Mouse (Mus musculus) ovary, postnatal 36 days (tissue): ENCODE measurements around the gene Fam172a.

Source experiments
- DNase-seq: peaks from one replicate; pipeline ENCODE4 v3.0.0; 2022; ENCODE audit warnings: low spot score, mixed read lengths

Gene Fam172a

DNA sequence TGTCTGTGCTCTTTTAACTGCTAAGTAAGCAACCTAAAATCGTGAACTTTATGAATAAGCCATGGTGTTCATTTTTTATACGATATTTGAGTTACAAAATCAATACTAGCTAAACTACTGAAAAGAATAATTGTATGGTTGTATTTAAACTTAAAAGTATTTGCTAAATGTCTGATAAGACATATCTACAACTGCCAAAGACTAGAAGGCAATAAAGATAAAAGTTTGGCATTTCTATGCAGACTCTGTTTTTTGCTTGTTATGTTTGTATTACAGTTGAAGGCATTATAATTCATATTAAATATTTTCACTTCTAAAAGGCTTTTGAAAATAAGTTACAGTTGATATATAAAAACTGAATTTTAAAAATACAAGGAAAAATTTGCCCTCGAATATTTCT, 274.4 kb downstream of the Fam172a start:
- DNase-seq: no peak

- no peak for DNase-seq
Observed at GRCm38 (mm10) chr13:77977121-77977520, 275.3 kb downstream of the Fam172a start.

DNA sequence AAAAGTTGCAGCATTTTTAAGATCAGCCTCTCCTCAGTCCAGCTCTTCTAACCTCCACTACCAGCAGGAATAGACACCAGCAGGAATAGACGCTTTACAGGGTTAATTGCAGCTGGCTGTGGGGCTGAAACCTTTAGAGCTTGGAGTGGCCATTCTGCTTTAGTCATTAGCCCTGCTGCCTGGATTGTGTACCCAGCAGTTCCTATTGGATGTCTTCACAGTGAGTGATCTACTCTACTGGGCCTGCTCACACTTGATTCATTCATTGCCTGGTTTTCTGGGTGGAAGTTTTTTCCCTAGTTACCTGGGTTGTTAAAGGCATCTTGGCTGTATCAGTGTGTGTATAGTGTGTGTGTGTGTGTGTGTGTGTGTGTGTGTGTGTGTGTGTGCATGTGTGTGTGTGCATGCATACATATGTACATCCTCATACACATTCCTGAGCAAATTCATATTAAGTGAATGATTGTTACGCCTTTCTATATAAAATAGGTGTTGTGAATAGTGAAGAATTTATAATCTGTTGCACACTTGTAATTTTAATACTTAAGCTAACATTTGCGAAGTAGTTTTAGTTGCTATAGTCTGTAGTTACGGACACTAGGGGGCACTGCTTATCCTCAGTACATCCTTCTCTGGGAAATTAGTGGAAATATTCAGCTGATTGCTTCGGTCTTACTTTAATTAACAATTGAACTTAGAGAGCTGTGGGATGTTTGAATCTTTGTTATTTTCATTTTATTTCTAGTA, 280.4 kb downstream of the Fam172a start:
- no peak for DNase-seq

DNA sequence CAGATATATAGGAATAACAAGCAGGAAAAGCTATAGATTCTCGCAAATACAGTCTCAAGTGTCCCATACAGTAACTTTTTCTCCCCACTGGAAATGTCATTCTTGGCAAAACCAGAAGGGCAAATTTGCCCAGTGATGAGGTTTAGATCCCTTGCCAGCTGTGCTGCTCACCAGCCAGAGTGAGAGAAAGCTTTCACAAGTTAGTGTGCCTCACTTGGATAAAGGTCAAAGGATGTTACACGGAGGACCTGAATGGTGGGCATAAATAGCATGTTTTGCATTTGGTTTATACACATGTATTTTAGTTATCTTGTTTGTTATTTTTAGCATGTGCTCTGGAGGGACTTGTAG, 281.0 kb downstream of the Fam172a start:
- DNase-seq: no peak

- DNase-seq: no peak
Observed at GRCm38 (mm10) chr13:77991189-77991886, 289.5 kb downstream of the Fam172a start.

DNA sequence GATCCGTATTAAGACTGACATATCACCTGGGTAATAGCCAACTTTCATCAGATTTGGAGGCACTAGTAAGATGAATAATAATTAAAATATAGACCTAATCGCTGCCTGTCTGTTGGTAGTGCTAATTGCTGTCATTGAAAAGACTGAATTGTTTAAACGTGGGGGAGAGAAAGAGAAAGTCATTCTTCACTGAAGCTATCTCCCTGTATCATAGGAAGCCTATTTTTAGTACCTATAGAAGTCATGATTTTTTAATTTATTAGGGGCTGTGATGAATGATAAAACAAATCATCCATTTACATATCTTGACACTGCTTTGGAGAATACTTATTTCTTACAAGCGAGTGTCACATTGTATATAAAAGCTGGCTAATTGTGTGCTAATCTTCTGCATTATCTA, 302.8 kb downstream of the Fam172a start:
- DNase-seq: no peak

GRCm38 (mm10) chr13:78005344-78005743, 303.5 kb downstream of the Fam172a start:
- DNase-seq: no peak

DNA sequence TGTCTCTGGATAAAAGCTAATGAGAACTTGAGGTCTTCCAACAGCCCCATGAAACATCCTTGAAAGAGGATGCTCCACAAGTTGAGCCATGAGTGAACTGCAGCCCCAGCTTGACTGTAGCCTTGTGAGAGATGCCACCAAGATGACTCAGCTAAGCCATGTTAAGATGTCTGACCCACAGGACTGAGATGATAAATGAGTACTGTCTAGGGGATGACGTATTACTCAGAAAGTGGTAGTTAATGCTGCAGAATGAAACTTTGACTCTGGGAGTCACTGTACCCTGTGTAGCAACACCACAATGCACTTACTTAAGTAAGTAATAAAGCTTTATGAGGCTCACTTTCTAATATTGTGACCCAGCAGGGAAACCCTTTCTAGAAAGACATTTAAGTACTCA, 308.3 kb downstream of the Fam172a start:
- no peak for DNase-seq

DNA sequence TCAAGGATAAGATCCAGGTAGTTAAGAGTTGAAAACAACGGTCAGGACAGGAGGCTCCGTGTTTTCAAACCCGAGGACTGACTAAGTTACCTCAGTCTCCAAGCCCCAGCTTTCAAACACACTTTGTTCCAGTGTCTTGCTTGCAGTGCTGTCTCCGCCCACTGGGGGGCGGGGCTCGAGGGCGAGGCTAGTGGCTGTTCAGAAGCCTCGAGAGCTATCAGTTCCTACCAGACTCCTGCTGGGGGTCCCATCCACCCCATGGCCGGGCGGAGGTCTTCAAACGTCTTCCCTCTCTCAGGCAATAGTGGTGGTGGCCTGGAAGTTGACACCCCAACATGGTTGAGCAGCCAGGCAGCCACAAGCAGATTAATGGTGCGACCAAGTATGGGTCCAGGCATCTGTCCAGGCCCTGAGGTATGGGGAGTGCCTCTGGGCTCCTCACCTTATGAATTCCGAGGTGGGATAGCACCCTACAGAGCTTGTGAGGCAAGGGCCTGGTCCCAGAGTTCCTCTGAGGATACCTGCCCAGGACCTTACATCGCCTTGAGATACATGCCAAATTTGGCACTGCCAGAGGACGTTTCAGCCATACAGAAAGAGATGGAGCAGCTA, 323.0 kb downstream of the Fam172a start, which contains the start of gene Pou5f2:
TSS of gene Pou5f2 (plus strand) at position 220 of the 612 bp plus-strand sequence.
- no peak for DNase-seq

GRCm38 (mm10) chr13:78032821-78033220, 331.0 kb downstream of the Fam172a start:
- DNase-seq: no peak

DNA sequence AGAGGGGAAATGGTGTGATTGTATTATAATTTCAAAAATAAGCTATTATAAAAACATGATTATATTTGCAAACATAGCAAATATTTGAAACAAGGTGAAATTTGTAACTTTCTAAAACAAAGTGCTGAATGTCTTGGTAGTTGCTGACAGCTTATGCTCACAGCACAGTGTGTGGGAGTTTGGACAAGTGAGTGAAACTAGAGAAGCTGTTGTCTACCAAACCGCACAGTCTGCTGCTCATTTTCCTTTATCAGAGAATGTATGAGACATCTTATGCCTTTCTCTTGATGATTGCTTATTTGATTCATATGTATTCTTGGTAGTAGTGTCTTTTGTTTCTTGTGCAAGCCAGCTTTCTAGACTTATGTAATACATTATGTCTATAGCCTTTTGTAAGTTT, 335.4 kb downstream of the Fam172a start:
- DNase-seq: no peak

DNA sequence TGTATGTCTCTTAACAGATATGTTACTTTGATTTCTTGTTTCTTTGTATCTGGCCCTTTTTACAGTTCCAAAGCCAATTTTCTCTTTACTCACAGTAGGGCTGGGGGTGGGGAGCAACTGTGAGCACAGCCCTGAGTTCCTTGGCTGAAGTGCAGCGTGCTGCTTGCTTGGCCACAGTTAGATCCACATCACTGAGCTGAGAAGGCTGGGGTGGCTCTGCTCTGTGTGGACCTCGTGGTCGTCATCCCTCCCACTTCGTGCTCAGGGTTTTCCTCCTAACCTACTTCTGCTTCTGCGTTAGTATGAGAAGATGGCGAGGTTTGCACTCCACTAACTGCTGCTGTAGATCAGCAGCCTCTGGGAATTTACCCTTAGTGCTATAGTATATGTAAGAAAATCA, 341.4 kb downstream of the Fam172a start:
- no peak for DNase-seq

GRCm38 (mm10) chr13:78045116-78045515, 343.3 kb downstream of the Fam172a start:
- no peak for DNase-seq

DNA sequence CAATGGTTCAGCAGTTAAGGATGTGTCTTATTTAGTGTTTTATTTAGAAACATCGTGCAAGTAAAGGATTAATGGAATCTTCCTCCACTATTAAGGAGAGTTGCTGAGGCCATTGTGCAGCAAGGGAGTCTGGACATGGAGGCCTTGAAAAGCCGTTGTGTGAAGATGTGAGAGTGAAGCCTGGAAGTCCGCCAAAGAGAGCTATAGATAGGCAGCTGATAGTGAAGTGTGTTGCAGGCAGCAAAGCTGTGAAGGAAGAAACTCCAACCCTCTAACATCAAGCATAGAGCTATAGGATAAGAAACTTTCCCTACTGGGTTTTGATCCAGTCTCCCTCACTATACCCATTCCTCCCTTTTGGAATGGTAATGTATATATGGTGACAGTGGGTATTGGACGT, 385.9 kb downstream of the Fam172a start:
- no peak for DNase-seq

- no peak for DNase-seq
Observed at GRCm38 (mm10) chr13:78090701-78091100, 388.9 kb downstream of the Fam172a start.

DNA sequence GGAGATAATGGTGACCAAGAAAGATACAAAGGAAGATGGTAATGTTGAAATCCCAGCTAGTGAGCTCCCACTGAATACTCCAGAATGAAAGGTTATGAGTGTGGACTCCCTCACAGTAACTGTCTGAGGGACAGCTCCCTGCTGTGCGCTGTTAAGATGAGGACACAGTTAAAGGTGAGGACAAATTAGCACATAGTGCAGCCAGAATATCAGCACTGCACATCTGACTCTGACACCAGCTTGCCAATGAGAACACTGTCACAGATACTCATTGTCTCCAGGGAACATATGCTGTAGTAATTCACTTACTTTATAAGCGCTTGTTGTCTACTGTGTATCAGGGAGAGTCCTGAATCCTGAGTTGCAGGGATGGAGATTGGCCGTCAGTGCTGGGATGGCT, 390.1 kb downstream of the Fam172a start:
- DNase-seq: no peak

GRCm38 (mm10) chr13:78094352-78094751, 392.5 kb downstream of the Fam172a start:
- DNase-seq: no peak

DNA sequence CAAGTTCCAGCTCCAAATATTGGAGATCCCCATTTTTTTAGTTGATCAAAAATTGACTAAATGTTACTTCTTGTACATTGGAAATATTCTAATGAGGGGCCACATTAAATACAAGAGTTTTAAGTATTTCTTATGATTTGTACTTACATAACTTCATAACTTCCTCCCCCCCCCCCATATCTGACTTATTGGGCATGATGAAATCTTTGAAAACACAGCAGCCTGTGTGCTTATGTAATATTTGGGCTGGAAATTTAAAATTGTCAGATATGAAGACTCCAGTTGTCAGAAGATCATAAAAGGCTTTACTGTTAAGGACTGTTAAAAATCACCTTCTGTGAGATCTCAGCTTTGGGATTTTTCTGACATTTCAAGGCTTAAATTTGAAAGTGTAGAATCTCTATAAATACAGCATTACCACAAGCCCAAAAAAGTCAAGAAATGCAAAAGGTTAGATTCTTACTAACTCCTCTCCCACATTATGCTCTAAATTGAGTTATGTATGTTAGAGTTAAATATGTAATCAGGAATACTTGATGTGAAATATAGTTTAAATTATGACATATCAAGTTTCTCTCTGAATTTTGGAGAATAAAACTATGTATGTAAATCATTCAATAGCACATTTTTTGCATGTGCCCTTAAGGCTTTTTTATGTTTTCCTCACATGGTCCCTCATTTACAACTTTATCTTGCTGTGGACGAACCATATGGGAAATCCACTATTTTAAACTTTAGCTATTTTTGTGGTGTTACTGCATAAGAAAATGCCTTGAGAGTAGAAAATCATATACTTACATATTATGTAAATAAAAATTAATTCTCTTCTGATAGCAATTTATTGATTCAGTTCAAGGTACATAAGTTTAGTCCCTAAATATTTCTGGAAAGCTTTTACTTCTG, 393.5 kb downstream of the Fam172a start:
- DNase-seq: no peak

GRCm38 (mm10) chr13:78098858-78099445, 397.1 kb downstream of the Fam172a start:
- DNase-seq: no peak

GRCm38 (mm10) chr13:78099746-78100530, 398.1 kb downstream of the Fam172a start:
- no peak for DNase-seq

- DNase-seq: no peak
Observed at GRCm38 (mm10) chr13:78100664-78101063, 398.8 kb downstream of the Fam172a start.
